Mouse (Mus musculus) spleen, adult 2 months (tissue): ENCODE measurements around the gene Smyd3.

Experiments used
- CTCF ChIP-seq: fragments of 200-500 bp; IDR thresholded peaks from 2 replicates; pipeline ENCODE4 v1.5.1; 2011; ENCODE audit warnings: mild to moderate bottlenecking, inconsistent platforms; ENCODE audit not compliant: insufficient read depth, insufficient read length, insufficient replicate concordance; ENCODE audit errors: extremely low read depth
- POLR2A ChIP-seq: fragments of 200-500 bp; IDR thresholded peaks from 2 replicates; pipeline ENCODE4 v1.6.1; 2011; ENCODE audit warnings: low read depth, low read length, inconsistent platforms

- no peak for TF ChIP-seq CTCF
- no peak for TF ChIP-seq POLR2A
Observed at GRCm38 (mm10) chr1:179198517-179199200, 319.2 kb downstream of the Smyd3 start.
